Mouse (Mus musculus): ENCODE measurements around the gene Uqcrc1.

DNA sequence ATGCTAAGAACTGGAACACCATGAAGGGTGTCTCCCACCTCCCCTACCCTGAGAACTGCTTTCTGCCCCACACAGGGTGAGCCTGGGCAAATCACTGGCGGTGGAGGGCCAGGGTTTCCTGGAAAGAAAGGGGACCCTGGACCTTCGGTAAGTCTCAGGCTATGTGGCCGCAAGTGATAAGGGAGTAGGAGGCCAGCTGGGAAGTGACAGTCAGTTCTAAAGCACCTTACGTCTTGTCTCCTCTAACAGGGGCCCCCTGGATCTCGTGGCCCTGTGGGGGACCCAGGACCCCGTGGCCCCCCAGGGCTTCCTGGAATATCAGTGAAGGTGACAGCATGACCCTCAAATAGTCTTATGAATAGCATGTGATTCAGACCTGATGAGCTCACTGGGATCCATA, 27.9 kb downstream of the Uqcrc1 start:
- TF ChIP-seq GATA1 (IDR thresholded peaks at IDR 0.05; ENCODE audit: borderline replicate concordance, low read length) (no peak), FLI1 (IDR thresholded peaks at IDR 0.05; ENCODE audit: low read length) (no peak)
